Mouse (Mus musculus) forebrain, embryonic 16.5 days (tissue): ENCODE results near the gene Slc25a5. TPM values are rescaled to one million over a fixed set of nuclear protein-coding genes. Genes with fewer than 3 reads are reported as not detected.

ENCODE experiments used
- ATAC-seq: fragments of 200-750 bp; cut with Nextera tagmentation; 2 replicates; pipeline ENCODE4 v1.8.0; 2017; ENCODE audit warnings: mild to moderate bottlenecking, moderate library complexity
- H3K27ac ChIP-seq: fragments of 300-500 bp; sonication (generic); 2 replicates; pipeline ENCODE4 v1.5.1; 2014; ENCODE audit warnings: low read length, control low read depth
- H3K27me3 ChIP-seq: fragments of 300-500 bp; sonication (generic); replicated peaks from 2 replicates; pipeline ENCODE4 v1.6.1; 2014; ENCODE audit warnings: low read length; ENCODE audit not compliant: control insufficient read depth, insufficient read depth
- H3K36me3 ChIP-seq: fragments of 300-500 bp; sonication (generic); 2 replicates; pipeline ENCODE4 v1.6.1; 2014; ENCODE audit not compliant: control insufficient read depth, insufficient read depth
- H3K4me1 ChIP-seq: fragments of 300-500 bp; sonication (generic); replicated peaks from 2 replicates; pipeline ENCODE4 v1.6.1; 2014; ENCODE audit warnings: low read length; ENCODE audit not compliant: control insufficient read depth, insufficient read depth
- H3K4me2 ChIP-seq: fragments of 300-500 bp; sonication (generic); 2 replicates; pipeline ENCODE4 v1.6.1; 2014; ENCODE audit warnings: mild to moderate bottlenecking, low read length, control low read depth
- H3K4me3 ChIP-seq: fragments of 300-500 bp; sonication (generic); replicated peaks from 2 replicates; pipeline ENCODE4 v1.5.1; 2014; ENCODE audit warnings: mild to moderate bottlenecking, low read length, control low read depth
- H3K9ac ChIP-seq: fragments of 300-500 bp; sonication (generic); replicated peaks from 2 replicates; pipeline ENCODE4 v1.6.1; 2014; ENCODE audit warnings: low read depth, low read length, control low read depth
- H3K9me3 ChIP-seq: fragments of 300-500 bp; sonication (generic); 2 replicates; pipeline ENCODE4 v1.6.1; 2016; ENCODE audit warnings: low read length; ENCODE audit not compliant: control insufficient read depth
- WGBS: fragments of 180-500 bp; shearing (Covaris S2); extraction: QIAGEN DNeasy Blood & Tissue Kit; methylation state at CpG from one replicate; pipeline ENCODE4 v1.1.7; 2014; 5-methylcytosine and 5-hydroxymethylcytosine counted together
- polyA plus RNA-seq: library from polyadenylated mRNA; unstranded; fragments of >200 nt; fragmentation: Nextera tagmentation; extraction: Ambion mirVana; gene quantifications from 2 replicates; pipeline ENCODE4 v1.2.1, GENCODE M21; 2015

Slc25a5 gene
- polyA plus RNA-seq, 1 experiment from 2014 or later = 461 TPM

- Histone ChIP-seq H3K27me3 (no peaks in the 10 kb centered on the region), H3K27ac (no peak overlapping the region), H3K4me3 (no peak overlapping the region), H3K4me1 (no peaks in the 10 kb centered on the region), H3K9ac (no peak overlapping the region), H3K9me3 (no peaks in the 10 kb centered on the region), H3K4me2 (no peak overlapping the region), H3K36me3 (no peaks in the 10 kb centered on the region)
- no peak for ATAC-seq
- 88% methylated on average over 4 of the region's 5 CpGs for WGBS
Measured at GRCm38 (mm10) chrX:36826873-36827272, 31.4 kb downstream of the Slc25a5 start.

- Histone ChIP-seq H3K27ac (no peak overlapping the region), H3K36me3 (no peaks in the 10 kb centered on the region), H3K4me3 (no peak overlapping the region), H3K4me2 (no peak overlapping the region), H3K27me3 (no peaks in the 10 kb centered on the region), H3K9ac (no peak overlapping the region), H3K4me1 (0 out of 2 replicates have a peak, but pooled peaks cover 3% of the 10 kb centered on the region), H3K9me3 (no peaks in the 10 kb centered on the region)
- WGBS = 21% methylated on average over 5 of the region's 5 CpGs
- no peak for ATAC-seq
Measured at GRCm38 (mm10) chrX:36830271-36830670, 34.8 kb downstream of the Slc25a5 start.

GRCm38 (mm10) chrX:36831632-36832031 lies 36.2 kb downstream of the Slc25a5 start:
- Histone ChIP-seq H3K27ac (no peak overlapping the region), H3K9ac (no peak overlapping the region), H3K9me3 (no peaks in the 10 kb centered on the region), H3K4me2 (no peak overlapping the region), H3K4me3 (no peak overlapping the region), H3K36me3 (no peaks in the 10 kb centered on the region), H3K4me1 (0 out of 2 replicates have a peak, but pooled peaks cover 3% of the 10 kb centered on the region), H3K27me3 (no peaks in the 10 kb centered on the region)
- peak; percentile 41; the same call in 1 of the 2 replicates for ATAC-seq
- WGBS = 53% methylated on average over 4 of the region's 4 CpGs

GRCm38 (mm10) chrX:36833397-36834084 lies 38.1 kb downstream of the Slc25a5 start:
- no peaks in the 10 kb centered on the region for H3K36me3 ChIP-seq
- H3K27ac ChIP-seq = peak overlapping the region; percentile 44; the same call in 1 of the 2 replicates
- 0 out of 2 replicates have a peak, but pooled peaks cover 3% of the 10 kb centered on the region for H3K4me1 ChIP-seq
- 21% methylated on average over 19 of the region's 19 CpGs for WGBS
- no peaks in the 10 kb centered on the region for H3K27me3 ChIP-seq
- peak overlapping the region; percentile 44 for H3K4me2 ChIP-seq
- peak overlapping the region; percentile 29 for H3K4me3 ChIP-seq
- no peaks in the 10 kb centered on the region for H3K9me3 ChIP-seq
- peak overlapping the region; percentile 38; the same call in 1 of the 2 replicates for H3K9ac ChIP-seq
- peak; percentile 63 for ATAC-seq

GRCm38 (mm10) chrX:36837069-36837676 lies 41.7 kb downstream of the Slc25a5 start:
- no peaks in the 10 kb centered on the region for H3K27me3 ChIP-seq
- H3K9ac ChIP-seq = no peak overlapping the region
- H3K4me2 ChIP-seq = no peak overlapping the region
- ATAC-seq = no peak
- H3K9me3 ChIP-seq = no peaks in the 10 kb centered on the region
- H3K27ac ChIP-seq = no peak overlapping the region
- H3K4me3 ChIP-seq = no peak overlapping the region
- 0 out of 2 replicates have a peak, but pooled peaks cover 3% of the 10 kb centered on the region for H3K4me1 ChIP-seq
- no peaks in the 10 kb centered on the region for H3K36me3 ChIP-seq
- 84% methylated on average over 6 of the region's 6 CpGs for WGBS

- H3K4me1 ChIP-seq = no peaks in the 10 kb centered on the region
- WGBS = 63% methylated on average over 7 of the region's 7 CpGs
Measured at GRCm38 (mm10) chrX:36839391-36839790, 43.9 kb downstream of the Slc25a5 start.

GRCm38 (mm10) chrX:36841698-36842097 lies 46.2 kb downstream of the Slc25a5 start:
- H3K4me1 ChIP-seq = no peaks in the 10 kb centered on the region
- no peak overlapping the region for H3K4me2 ChIP-seq
- H3K9me3 ChIP-seq = no peaks in the 10 kb centered on the region
- H3K4me3 ChIP-seq = no peak overlapping the region
- H3K27me3 ChIP-seq = no peaks in the 10 kb centered on the region
- H3K27ac ChIP-seq = no peak overlapping the region
- no peaks in the 10 kb centered on the region for H3K36me3 ChIP-seq
- H3K9ac ChIP-seq = no peak overlapping the region
- 89% methylated on average over 6 of the region's 6 CpGs for WGBS
- ATAC-seq = no peak

More at GRCm38 (mm10) chrX:36839391-36839790, 43.9 kb downstream of the Slc25a5 start:
- H3K36me3 ChIP-seq = no peaks in the 10 kb centered on the region
- no peaks in the 10 kb centered on the region for H3K27me3 ChIP-seq
- H3K4me3 ChIP-seq = no peak overlapping the region
- H3K9ac ChIP-seq = no peak overlapping the region
- no peak overlapping the region for H3K27ac ChIP-seq
- ATAC-seq = no peak
- H3K9me3 ChIP-seq = no peaks in the 10 kb centered on the region
- H3K4me2 ChIP-seq = no peak overlapping the region

- Histone ChIP-seq H3K36me3 (no peaks in the 10 kb centered on the region), H3K9ac (no peak overlapping the region), H3K9me3 (no peaks in the 10 kb centered on the region), H3K4me2 (no peak overlapping the region), H3K27me3 (no peaks in the 10 kb centered on the region), H3K4me1 (no peaks in the 10 kb centered on the region), H3K27ac (no peak overlapping the region), H3K4me3 (no peak overlapping the region)
- 77% methylated on average over 4 of the region's 4 CpGs for WGBS
- no peak for ATAC-seq
Measured at GRCm38 (mm10) chrX:36843346-36843990, 48.0 kb downstream of the Slc25a5 start.

GRCm38 (mm10) chrX:36847152-36847551 lies 51.7 kb downstream of the Slc25a5 start:
- H3K27ac ChIP-seq = no peak overlapping the region
- H3K9me3 ChIP-seq = no peaks in the 10 kb centered on the region
- H3K9ac ChIP-seq = no peak overlapping the region
- no peaks in the 10 kb centered on the region for H3K4me1 ChIP-seq
- ATAC-seq = no peak
- 0 out of 2 replicates have a peak, but pooled peaks cover under 1% of the 10 kb centered on the region for H3K36me3 ChIP-seq
- no peak overlapping the region for H3K4me3 ChIP-seq
- no peaks in the 10 kb centered on the region for H3K27me3 ChIP-seq
- 68% methylated on average over 1 of the region's 1 CpGs for WGBS
- H3K4me2 ChIP-seq = no peak overlapping the region
